Mouse (Mus musculus) heart, postnatal 36 days (tissue): ENCODE results near the gene Scgb2b21. TPM values are rescaled to one million over a fixed set of nuclear protein-coding genes. Genes with fewer than 3 reads are reported as not detected.
"Not testable (repeated sequence)": the region's sequence is repeated elsewhere in the genome, so short reads cannot be mapped to it uniquely, and the experiment has no call there.

Source experiments
- DNase-seq, 2 experiments: peaks; one replicate each; pipeline ENCODE4 v3.0.0; 2021 to 2022
- intact Hi-C: fragments of 180-260 bp; cut with DNase I; formaldehyde crosslinking; loops from one replicate; pipeline ENCODE4 v1.15.1; 2025
- total RNA-seq, 2 experiments: library from RNA; stranded (reverse); gene quantifications; 2 replicates each; pipeline ENCODE4 v1.2.3; 2021

Scgb2b21 gene
- total RNA-seq: not detected

- intact Hi-C loops: no loop called here
Observed at GRCm38 (mm10) chr7:33520358-33520757, at the start of gene Scgb2b21. Gene Scgb2b21, minus strand, starts transcription at chr7:33520458.

GRCm38 (mm10) chr7:33543420-33543819 lies 23.2 kb upstream of the Scgb2b21 start:
- DNase-seq, intact Hi-C loops: not testable (repeated sequence)

More at GRCm38 (mm10) chr7:33520358-33520757, at the start of gene Scgb2b21:
- DNase-seq: no peak

Other genes with a start within 250 kb of the Scgb2b21 start
- not detected for gene Scgb2b19, start 240.1 kb downstream of the Scgb2b21 start, total RNA-seq
- gene Scgb1b19, start 233.2 kb downstream of the Scgb2b21 start, total RNA-seq: not detected
- gene Scgb2b20, start 154.1 kb downstream of the Scgb2b21 start, total RNA-seq: not detected
- not detected for gene Scgb1b20, start 147.2 kb downstream of the Scgb2b21 start, total RNA-seq
- gene Scgb2b24, start 218.9 kb upstream of the Scgb2b21 start, total RNA-seq: not detected
- not detected for gene Scgb1b24, start 223.3 kb upstream of the Scgb2b21 start, total RNA-seq